Mouse (Mus musculus) C2C12 (cell line): ENCODE data around the gene Hgd.

ENCODE experiments used
- CEBPB ChIP-seq: IDR thresholded peaks from one replicate; pipeline ENCODE4 v1.6.1; 2011; ENCODE audit warnings: low read depth, mild to moderate bottlenecking, control low read depth, moderate library complexity
- CTCF ChIP-seq: IDR thresholded peaks from one replicate; pipeline ENCODE4 v1.5.1; 2011; ENCODE audit not compliant: control insufficient read depth, insufficient read depth, insufficient read length
- MYOD1 ChIP-seq: IDR thresholded peaks from one replicate; pipeline ENCODE4 v1.6.1; 2011; ENCODE audit warnings: low read depth; ENCODE audit not compliant: control insufficient read depth, insufficient read length

- TF ChIP-seq CEBPB (no peak), CTCF (no peak), MYOD1 (no peak)
Observed at GRCm38 (mm10) chr16:37598463-37598862, 18.5 kb downstream of the Hgd start.
